Mouse (Mus musculus) olfactory bulb, adult 2 months (tissue): ENCODE data around the gene Exosc2. TPM values are rescaled to one million over a fixed set of nuclear protein-coding genes. Genes with fewer than 3 reads are reported as not detected.

ENCODE experiments used
- H3K27ac ChIP-seq: fragments of 200-500 bp; 2 replicates; pipeline ENCODE4 v1.5.1; 2012; ENCODE audit warnings: low read depth, low read length; ENCODE audit not compliant: insufficient read depth
- H3K4me1 ChIP-seq: fragments of 200-500 bp; 2 replicates; pipeline ENCODE4 v1.6.1; 2012; ENCODE audit warnings: low read length; ENCODE audit not compliant: control insufficient read depth, insufficient read depth
- H3K4me3 ChIP-seq: fragments of 200-500 bp; 2 replicates; pipeline ENCODE4 v1.5.1; 2012; ENCODE audit warnings: mild to moderate bottlenecking, low read depth, low read length, moderate library complexity; ENCODE audit not compliant: insufficient read depth
- CTCF ChIP-seq: fragments of 200-500 bp; IDR thresholded peaks from 2 replicates; pipeline ENCODE4 v1.5.1; 2012; ENCODE audit warnings: low read depth, mild to moderate bottlenecking, low read length, moderate library complexity; ENCODE audit not compliant: insufficient read depth
- POLR2A ChIP-seq: fragments of 200-500 bp; IDR thresholded peaks from 2 replicates; pipeline ENCODE4 v1.6.1; 2012; ENCODE audit warnings: mild to moderate bottlenecking, low read depth, low read length, moderate library complexity; ENCODE audit not compliant: insufficient read depth
- WGBS: fragments of 180-500 bp; shearing (Covaris S2); methylation state at CpG from one replicate; pipeline ENCODE4 v1.1.7; 2018; 5-methylcytosine and 5-hydroxymethylcytosine counted together
- polyA plus RNA-seq: library from polyadenylated mRNA; stranded (reverse); fragments of >200 nt; gene quantifications from 2 replicates; pipeline ENCODE4 v1.2.4, GENCODE M21; 2012; ENCODE audit warnings: low replicate concordance; ENCODE audit not compliant: missing spikeins, insufficient read depth, insufficient read length

Gene Exosc2
- polyA plus RNA-seq, 1 experiment, result not detected

- peaks cover 29% of the 10 kb centered on the region for H3K4me1 ChIP-seq
- no peak overlapping the region for H3K4me3 ChIP-seq
- TF ChIP-seq CTCF (no peak), POLR2A (no peak)
- WGBS, result 2% methylated on average over 13 of the region's 13 CpGs
- H3K27ac ChIP-seq, result no peak overlapping the region
Observed at GRCm38 (mm10) chr2:31639466-31639760, 31.1 kb upstream of the Exosc2 start.

- no peak within 1 kb of the TSS for H3K4me3 ChIP-seq
- 3% methylated on average over 41 of the region's 41 CpGs for WGBS
- H3K4me1 ChIP-seq, result peaks cover 29% of the 10 kb centered on the region
- H3K27ac ChIP-seq, result no peak within 1 kb of the TSS
- TF ChIP-seq POLR2A (no peak), CTCF (no peak)
Observed at GRCm38 (mm10) chr2:31639901-31640608, 30.5 kb upstream of the Exosc2 start, which contains the start of gene Prdm12. Prdm12 (plus strand) TSS chr2:31640037.

DNA sequence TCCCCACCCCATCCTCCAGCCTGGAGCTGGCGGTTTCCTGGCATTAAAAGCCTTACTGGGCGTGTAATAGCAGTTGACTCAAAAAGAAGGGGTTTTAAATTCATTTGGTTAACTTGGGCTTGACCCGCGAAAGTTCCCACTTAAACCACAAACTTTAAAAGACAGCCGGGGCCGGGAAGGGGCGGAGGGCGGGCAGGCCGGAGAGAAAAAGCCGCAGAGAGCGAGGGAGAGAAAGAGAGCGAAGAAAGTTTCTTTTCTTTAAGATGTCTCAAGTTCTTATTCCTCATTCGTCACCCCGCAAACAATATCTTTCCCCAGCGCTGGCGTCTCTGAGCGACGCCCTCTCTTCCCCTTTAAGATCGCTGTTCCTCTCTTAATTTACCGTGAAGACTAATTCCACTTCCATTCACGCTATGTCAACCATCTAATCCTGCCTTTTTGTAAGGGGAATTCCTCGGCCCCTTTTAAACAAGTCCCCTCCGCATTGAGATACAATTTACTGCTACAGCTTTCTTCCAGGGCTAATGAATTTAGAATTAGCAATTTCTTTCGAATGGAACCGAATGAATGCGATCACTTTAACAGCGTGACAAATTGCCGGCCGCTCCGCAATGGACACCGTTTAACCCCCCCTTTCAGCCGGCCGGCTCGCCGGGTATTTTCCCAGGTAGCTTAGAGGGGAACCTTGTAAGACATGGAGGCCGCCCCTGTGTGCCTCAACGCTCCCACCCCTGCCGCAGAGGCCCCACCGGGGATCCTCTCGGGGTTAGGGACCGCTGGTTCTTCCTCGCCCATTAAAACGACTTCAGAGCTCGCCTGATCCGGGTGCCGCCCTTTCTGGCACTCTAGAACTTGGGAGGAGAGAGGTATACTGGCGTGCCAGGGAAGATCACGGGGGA is 29.7 kb upstream of the Exosc2 start:
- 2% methylated on average over 48 of the region's 48 CpGs for WGBS
- TF ChIP-seq POLR2A, result no peak; the same call in 1 of the 2 replicates
- no peak for TF ChIP-seq CTCF
- H3K4me3 ChIP-seq, result no peak overlapping the region
- H3K27ac ChIP-seq, result no peak overlapping the region
- H3K4me1 ChIP-seq, result peaks cover 26% of the 10 kb centered on the region

GRCm38 (mm10) chr2:31641508-31641830 is 29.0 kb upstream of the Exosc2 start:
- H3K4me3 ChIP-seq, result no peak overlapping the region
- H3K4me1 ChIP-seq, result peaks cover 21% of the 10 kb centered on the region
- no peak for TF ChIP-seq POLR2A
- TF ChIP-seq CTCF, result no peak
- no peak overlapping the region for H3K27ac ChIP-seq
- WGBS, result 2% methylated on average over 11 of the region's 11 CpGs

DNA sequence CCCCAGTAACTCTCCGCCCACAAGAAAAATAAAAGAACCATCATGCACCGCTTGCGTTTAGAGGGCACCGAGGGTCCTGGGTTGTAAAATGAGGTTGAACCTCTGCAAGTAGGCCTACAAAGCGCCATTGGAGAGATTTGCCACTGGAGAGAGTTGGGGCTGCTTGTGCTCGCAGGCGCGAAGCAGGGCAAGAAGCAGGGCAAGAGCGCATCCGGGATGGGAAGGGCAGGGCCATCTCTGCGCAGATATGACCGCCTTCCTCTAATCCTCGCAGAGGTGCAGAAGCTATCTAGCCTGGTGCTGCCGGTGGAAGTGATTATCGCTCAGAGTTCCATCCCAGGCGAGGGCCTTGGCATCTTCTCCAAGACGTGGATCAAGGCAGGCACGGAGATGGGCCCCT is 28.6 kb upstream of the Exosc2 start:
- H3K4me1 ChIP-seq, result peaks cover 16% of the 10 kb centered on the region
- TF ChIP-seq POLR2A (no peak), CTCF (no peak)
- no peak overlapping the region for H3K27ac ChIP-seq
- WGBS, result 23% methylated on average over 18 of the region's 18 CpGs
- H3K4me3 ChIP-seq, result no peak overlapping the region

DNA sequence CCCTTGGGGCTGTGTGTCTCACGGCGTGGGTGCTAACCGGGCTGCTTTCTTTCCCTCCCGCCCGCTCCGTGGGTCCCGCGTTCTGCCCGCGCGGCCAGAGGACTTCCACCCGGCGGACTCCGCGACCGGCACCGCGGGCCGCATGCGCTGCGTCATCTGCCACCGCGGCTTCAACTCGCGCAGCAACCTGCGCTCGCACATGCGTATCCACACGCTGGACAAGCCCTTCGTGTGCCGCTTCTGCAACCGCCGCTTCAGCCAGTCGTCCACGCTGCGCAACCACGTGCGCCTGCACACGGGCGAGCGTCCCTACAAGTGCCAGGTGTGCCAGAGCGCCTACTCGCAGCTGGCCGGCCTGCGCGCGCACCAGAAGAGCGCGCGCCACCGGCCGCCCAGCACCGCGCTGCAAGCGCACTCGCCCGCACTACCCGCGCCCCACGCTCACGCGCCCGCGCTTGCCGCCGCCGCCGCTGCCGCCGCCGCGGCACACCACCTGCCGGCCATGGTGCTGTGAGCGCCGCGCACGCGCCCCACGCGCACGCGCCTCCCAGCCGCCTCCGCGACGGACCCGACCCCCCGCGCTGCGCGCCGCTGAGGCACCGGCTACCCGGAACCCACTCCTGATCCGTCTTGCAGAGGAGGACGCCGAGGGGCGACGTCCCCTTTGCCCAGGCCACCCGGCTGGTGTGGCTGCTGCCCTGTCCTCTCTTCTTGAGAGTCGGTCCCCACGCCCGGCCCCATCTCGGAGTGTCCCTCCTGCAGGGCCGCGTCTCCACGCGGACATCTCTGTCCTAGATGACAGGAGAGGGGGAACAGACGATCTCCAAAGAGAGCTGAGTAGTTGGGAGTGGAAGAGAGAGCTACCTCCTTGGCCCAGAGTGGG is 16.3 kb upstream of the Exosc2 start:
- Histone ChIP-seq H3K27ac (no peak overlapping the region), H3K4me1 (peaks cover 8% of the 10 kb centered on the region), H3K4me3 (peak overlapping the region; percentile 73)
- WGBS, result 2% methylated on average over 98 of the region's 109 CpGs
- TF ChIP-seq CTCF, result 0 out of 2 replicates have a peak, but pooled peaks have one; percentile 5
- 0 out of 2 replicates have a peak, but pooled peaks have one; percentile 26 for TF ChIP-seq POLR2A

GRCm38 (mm10) chr2:31654854-31655559 is 15.5 kb upstream of the Exosc2 start:
- H3K4me3 ChIP-seq, result peak overlapping the region; percentile 73
- H3K27ac ChIP-seq, result no peak overlapping the region
- 7% methylated on average over 22 of the region's 22 CpGs for WGBS

GRCm38 (mm10) chr2:31656374-31656773 is 14.1 kb upstream of the Exosc2 start:
- 86% methylated on average over 7 of the region's 7 CpGs for WGBS
- Histone ChIP-seq H3K4me3 (no peak overlapping the region), H3K4me1 (peaks cover 8% of the 10 kb centered on the region), H3K27ac (no peak overlapping the region)
- TF ChIP-seq CTCF, result no peak
- no peak for TF ChIP-seq POLR2A

More at GRCm38 (mm10) chr2:31654854-31655559, 15.5 kb upstream of the Exosc2 start:
- H3K4me1 ChIP-seq, result peaks cover 8% of the 10 kb centered on the region
- TF ChIP-seq POLR2A, result no peak
- TF ChIP-seq CTCF, result peak; percentile 51; the same call in 1 of the 2 replicates
